Mouse (Mus musculus) forebrain, embryonic 11.5 days (tissue): ENCODE measurements around the gene Polr3g. TPM values are rescaled to one million over a fixed set of nuclear protein-coding genes. Genes with fewer than 3 reads are reported as not detected.

ENCODE experiments used
- ATAC-seq: fragments of 200-750 bp; cut with Nextera tagmentation; replicated peaks from 2 replicates; pipeline ENCODE4 v1.8.0; 2017; ENCODE audit warnings: moderate TSS enrichment; ENCODE audit not compliant: low FRiP score
- DNase-seq: peaks from one replicate; pipeline ENCODE4 v3.0.0-alpha.2; 2017; ENCODE audit warnings: low spot score
- H3K27ac ChIP-seq: fragments of 300-500 bp; sonication (generic); 2 replicates; pipeline ENCODE4 v1.5.1; 2014; ENCODE audit warnings: low read depth, low read length
- H3K27me3 ChIP-seq: fragments of 300-500 bp; sonication (generic); 2 replicates; pipeline ENCODE4 v1.6.1; 2014; ENCODE audit warnings: mild to moderate bottlenecking, low read length, mixed read lengths; ENCODE audit not compliant: control insufficient read depth, insufficient read depth
- H3K36me3 ChIP-seq: fragments of 300-500 bp; sonication (generic); 2 replicates; pipeline ENCODE4 v1.6.1; 2014; ENCODE audit warnings: mild to moderate bottlenecking, low read length, moderate library complexity, mixed read lengths; ENCODE audit not compliant: control insufficient read depth, insufficient read depth
- H3K4me1 ChIP-seq: fragments of 300-500 bp; sonication (generic); replicated peaks from 2 replicates; pipeline ENCODE4 v1.6.1; 2014; ENCODE audit warnings: low read length, mixed read lengths; ENCODE audit not compliant: control insufficient read depth, insufficient read depth
- H3K4me2 ChIP-seq: fragments of 300-500 bp; sonication (generic); 2 replicates; pipeline ENCODE4 v1.6.1; 2014; ENCODE audit warnings: low read depth, mild to moderate bottlenecking, low read length, moderate library complexity, mixed read lengths; ENCODE audit not compliant: severe bottlenecking
- H3K4me3 ChIP-seq: fragments of 300-500 bp; sonication (generic); 2 replicates; pipeline ENCODE4 v1.5.1; 2014; ENCODE audit warnings: low read depth, low read length
- H3K9ac ChIP-seq: fragments of 300-500 bp; sonication (generic); 2 replicates; pipeline ENCODE4 v1.6.1; 2014; ENCODE audit warnings: low read length
- H3K9me3 ChIP-seq: fragments of 300-500 bp; sonication (generic); 2 replicates; pipeline ENCODE4 v1.6.1; 2016; ENCODE audit warnings: low read length, mixed read lengths; ENCODE audit not compliant: control insufficient read depth
- WGBS: fragments of 180-500 bp; shearing (Covaris S2); extraction: QIAGEN DNeasy Blood & Tissue Kit; methylation state at CpG from one replicate; pipeline ENCODE4 v1.1.7; 2014; 5-methylcytosine and 5-hydroxymethylcytosine counted together
- polyA plus RNA-seq: library from polyadenylated mRNA; unstranded; fragments of >200 nt; fragmentation: Nextera tagmentation; extraction: Ambion mirVana; gene quantifications from 2 replicates; pipeline ENCODE4 v1.2.1, GENCODE M21; 2014

The Polr3g gene
- polyA plus RNA-seq, 1 experiment from 2014 or later = 15.2 TPM

- no peaks in the 10 kb centered on the region; the same call in 1 of the 2 replicates for H3K36me3 ChIP-seq
- WGBS = 90% methylated on average over 8 of the region's 8 CpGs
These were observed 35.5 kb downstream of the Polr3g start for GRCm38 (mm10) chr13:81675333-81675732.

GRCm38 (mm10) chr13:81667713-81668112, 43.1 kb downstream of the Polr3g start:
- Histone ChIP-seq H3K36me3 (no peaks in the 10 kb centered on the region; the same call in 1 of the 2 replicates), H3K9ac (no peak overlapping the region), H3K9me3 (no peaks in the 10 kb centered on the region), H3K4me2 (no peak overlapping the region), H3K27me3 (no peaks in the 10 kb centered on the region), H3K27ac (no peak overlapping the region), H3K4me3 (no peak overlapping the region), H3K4me1 (no peaks in the 10 kb centered on the region)
- ATAC-seq (no peak), DNase-seq (no peak)
- WGBS = 92% methylated on average over 5 of the region's 5 CpGs

More at GRCm38 (mm10) chr13:81675333-81675732, 35.5 kb downstream of the Polr3g start:
- Histone ChIP-seq H3K4me1 (no peaks in the 10 kb centered on the region), H3K9me3 (no peaks in the 10 kb centered on the region), H3K9ac (no peak overlapping the region), H3K27me3 (no peaks in the 10 kb centered on the region), H3K4me3 (no peak overlapping the region), H3K27ac (no peak overlapping the region), H3K4me2 (no peak overlapping the region)
- ATAC-seq = no peak
- DNase-seq = no peak

DNA sequence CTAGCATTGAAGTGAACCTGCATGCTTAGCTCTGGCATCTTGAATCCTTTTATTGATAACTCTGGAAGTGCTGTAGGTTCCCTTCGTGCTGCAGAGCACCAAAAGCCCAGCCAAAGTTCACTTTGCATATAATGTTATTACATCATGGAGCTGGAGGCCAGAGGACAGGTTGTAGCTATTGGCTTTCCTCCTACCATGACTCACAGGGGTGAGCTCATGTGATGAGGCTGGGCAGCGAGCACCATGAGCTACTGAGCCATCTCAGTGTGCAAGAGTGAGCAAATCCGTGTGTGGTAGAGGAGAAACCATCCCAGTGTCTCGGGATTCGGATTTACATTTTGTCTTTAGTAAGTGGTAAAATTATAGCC, 46.5 kb downstream of the Polr3g start:
- no peaks in the 10 kb centered on the region for H3K9me3 ChIP-seq
- H3K36me3 ChIP-seq = no peaks in the 10 kb centered on the region; the same call in 1 of the 2 replicates
- no peak for ATAC-seq
- no peak overlapping the region for H3K27ac ChIP-seq
- 87% methylated on average over 5 of the region's 5 CpGs for WGBS
- no peaks in the 10 kb centered on the region for H3K27me3 ChIP-seq
- H3K4me3 ChIP-seq = no peak overlapping the region
- DNase-seq = no peak
- no peak overlapping the region for H3K9ac ChIP-seq
- H3K4me1 ChIP-seq = no peaks in the 10 kb centered on the region
- no peak overlapping the region for H3K4me2 ChIP-seq

DNA sequence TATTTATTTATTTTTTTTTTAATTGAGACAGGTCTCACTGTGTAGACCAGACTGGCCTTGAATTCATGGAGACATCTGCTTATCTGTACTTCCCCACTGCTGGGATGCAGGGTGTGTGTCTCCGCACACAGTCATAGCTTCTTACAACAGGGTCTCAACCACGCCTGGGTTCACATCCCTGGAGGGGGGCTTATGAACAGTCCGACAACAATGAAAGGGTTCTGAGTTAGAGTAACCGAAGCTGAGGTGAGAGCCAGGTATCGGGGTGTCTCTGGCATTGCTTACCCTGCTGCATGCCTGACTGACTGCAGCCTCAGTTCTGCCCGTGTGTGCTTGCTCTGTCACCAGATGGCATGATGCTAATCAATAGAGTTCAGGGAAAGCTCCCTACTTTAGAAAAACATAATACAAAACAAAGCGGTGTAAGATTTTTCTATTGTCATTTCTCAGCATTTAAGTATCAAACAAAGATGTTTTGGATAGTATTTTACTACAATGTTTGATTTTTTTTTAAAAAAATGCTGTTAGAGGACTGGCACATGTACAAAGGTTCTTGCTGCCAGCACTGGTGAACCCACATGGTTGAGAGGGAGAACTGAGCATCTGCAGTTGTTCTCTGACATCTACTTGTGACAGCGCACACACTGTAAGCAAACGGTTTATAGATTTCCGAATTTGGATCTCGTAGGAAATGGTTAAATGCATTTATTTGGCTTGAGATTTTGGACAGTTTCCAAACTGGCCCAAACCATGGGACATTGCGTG, 47.1 kb downstream of the Polr3g start:
- WGBS = 90% methylated on average over 12 of the region's 12 CpGs
- Histone ChIP-seq H3K4me2 (no peak overlapping the region), H3K9ac (no peak overlapping the region), H3K36me3 (no peaks in the 10 kb centered on the region), H3K27me3 (no peaks in the 10 kb centered on the region), H3K4me3 (no peak overlapping the region), H3K9me3 (no peaks in the 10 kb centered on the region), H3K4me1 (no peaks in the 10 kb centered on the region), H3K27ac (no peak overlapping the region)
- no peak for ATAC-seq
- DNase-seq = no peak

- peak overlapping the region; percentile 78 for H3K4me3 ChIP-seq
- 16% methylated on average over 21 of the region's 21 CpGs for WGBS
- no peaks in the 10 kb centered on the region; the same call in 1 of the 2 replicates for H3K9me3 ChIP-seq
- peaks cover 2% of the 10 kb centered on the region; the same call in 1 of the 2 replicates for H3K4me1 ChIP-seq
- no peaks in the 10 kb centered on the region for H3K27me3 ChIP-seq
- H3K36me3 ChIP-seq = no peaks in the 10 kb centered on the region
- H3K9ac ChIP-seq = peak overlapping the region; percentile 80
- H3K4me2 ChIP-seq = peak overlapping the region; percentile 77
- ATAC-seq = peak; percentile 5
- peak overlapping the region; percentile 59; the same call in 1 of the 2 replicates for H3K27ac ChIP-seq
- no peak for DNase-seq
These were observed 52.6 kb downstream of the Polr3g start for GRCm38 (mm10) chr13:81658053-81658752.

DNA sequence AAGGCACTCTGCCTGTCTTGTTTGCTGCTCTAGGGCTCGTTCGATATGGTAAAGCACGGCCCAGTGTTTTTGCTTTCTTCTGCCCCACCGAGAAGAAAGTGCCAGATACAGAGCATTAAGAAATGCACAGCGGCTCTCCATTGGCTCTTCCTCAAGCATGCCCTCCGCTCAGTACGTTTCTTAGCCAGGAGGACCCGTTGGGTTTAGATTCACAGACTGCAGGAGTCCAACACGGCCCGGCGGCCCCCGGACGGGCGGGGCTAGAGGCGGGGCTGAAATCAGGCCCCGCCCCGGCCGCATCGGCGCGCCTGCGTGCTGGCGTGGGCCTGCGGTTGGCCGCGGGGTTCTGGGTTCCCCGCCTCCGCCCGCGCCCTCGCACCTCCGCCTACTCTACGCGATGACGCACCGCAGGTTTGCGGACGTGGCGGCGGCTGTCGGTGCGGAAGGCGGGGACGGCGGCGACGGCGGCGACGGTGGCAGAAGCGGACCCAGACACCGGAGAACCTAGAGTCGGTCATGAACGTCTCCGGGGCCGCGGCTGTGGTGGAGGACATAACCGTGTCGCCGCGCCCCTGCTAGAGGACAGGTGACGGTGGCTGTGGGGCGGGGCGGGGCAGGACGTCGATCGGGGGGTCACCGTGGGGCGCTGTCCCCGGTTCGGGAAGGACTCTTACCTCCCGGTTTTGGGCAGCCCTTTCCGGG, 53.3 kb downstream of the Polr3g start, which contains the start of gene Lysmd3:
TSS of gene Lysmd3 (plus strand) at position 313 of the 702 bp plus-strand sequence.
- H3K27me3 ChIP-seq = no peaks in the 10 kb centered on the region
- DNase-seq (peak; percentile 96), ATAC-seq (peak; percentile 99)
- peak within 1 kb of the TSS; percentile 77 for H3K4me2 ChIP-seq
- H3K9ac ChIP-seq = peak within 1 kb of the TSS; percentile 80
- no peaks in the 10 kb centered on the region; the same call in 1 of the 2 replicates for H3K9me3 ChIP-seq
- H3K4me1 ChIP-seq = peaks cover 2% of the 10 kb centered on the region; the same call in 1 of the 2 replicates
- peak within 1 kb of the TSS; percentile 78 for H3K4me3 ChIP-seq
- H3K36me3 ChIP-seq = no peaks in the 10 kb centered on the region
- H3K27ac ChIP-seq = peak within 1 kb of the TSS; percentile 94
- under 1% methylated on average over 72 of the region's 73 CpGs for WGBS

- H3K4me3 ChIP-seq = peak overlapping the region; percentile 78
- H3K27ac ChIP-seq = peak overlapping the region; percentile 94
- peak overlapping the region; percentile 77 for H3K4me2 ChIP-seq
- H3K9ac ChIP-seq = peak overlapping the region; percentile 80
- no peak for DNase-seq
- WGBS = 11% methylated on average over 5 of the region's 5 CpGs
- no peaks in the 10 kb centered on the region; the same call in 1 of the 2 replicates for H3K9me3 ChIP-seq
- no peaks in the 10 kb centered on the region for H3K27me3 ChIP-seq
- H3K36me3 ChIP-seq = no peaks in the 10 kb centered on the region
- ATAC-seq = no peak
- peaks cover 2% of the 10 kb centered on the region; the same call in 1 of the 2 replicates for H3K4me1 ChIP-seq
These were observed 53.8 kb downstream of the Polr3g start for GRCm38 (mm10) chr13:81657008-81657350.
